Mouse (Mus musculus): ENCODE measurements around the gene Ndufv2.

The Ndufv2 gene

GRCm38 (mm10) chr17:66101380-66102330 is at the start of gene Ndufv2:
Gene Ndufv2, minus strand, starts transcription at chr17:66101559.
- peak; percentile 93 for DNase-seq

GRCm38 (mm10) chr17:66131212-66131611 is 29.9 kb upstream of the Ndufv2 start:
- no peak for DNase-seq

DNA sequence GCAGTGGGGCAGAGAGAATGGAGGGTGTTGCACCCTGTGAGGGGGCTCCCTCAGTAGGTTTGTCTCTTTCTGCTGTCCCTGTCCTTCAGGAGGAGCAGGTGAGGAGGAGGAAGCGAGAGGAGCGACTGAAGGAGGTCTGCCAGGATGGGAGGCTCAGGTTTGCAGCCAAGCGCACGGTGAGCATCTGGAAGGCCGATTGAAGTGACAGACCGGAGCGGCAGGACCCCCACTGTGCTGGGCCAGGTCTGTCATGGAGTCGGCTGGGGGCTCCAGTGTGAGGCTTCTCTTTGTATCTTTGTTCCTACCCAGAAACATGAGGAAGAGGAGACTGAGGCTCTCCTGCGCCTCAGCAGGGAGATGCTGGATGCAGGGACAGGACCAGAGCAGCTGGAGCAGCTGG is 29.0 kb upstream of the Ndufv2 start:
- no peak for DNase-seq

DNA sequence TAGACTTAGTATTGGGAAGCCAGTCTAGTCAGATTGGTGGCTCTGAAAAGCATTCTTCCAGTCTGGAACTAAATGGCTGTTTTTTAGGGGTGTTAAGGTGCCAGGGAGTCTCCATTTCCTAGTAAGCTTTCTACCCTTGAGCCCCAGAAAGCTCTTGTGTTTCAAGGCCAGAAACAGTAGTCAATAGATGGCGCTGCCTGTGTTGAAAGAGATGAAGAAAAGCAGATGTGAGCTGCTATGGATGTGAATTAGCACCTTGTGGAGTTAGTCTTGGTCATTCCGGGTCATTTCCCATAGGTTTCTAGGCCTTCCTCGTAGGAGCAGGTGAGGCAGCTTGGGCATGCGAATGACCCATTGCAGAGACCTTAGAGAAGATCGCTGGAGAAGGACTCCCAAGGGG is 23.9 kb upstream of the Ndufv2 start:
- DNase-seq = no peak

DNA sequence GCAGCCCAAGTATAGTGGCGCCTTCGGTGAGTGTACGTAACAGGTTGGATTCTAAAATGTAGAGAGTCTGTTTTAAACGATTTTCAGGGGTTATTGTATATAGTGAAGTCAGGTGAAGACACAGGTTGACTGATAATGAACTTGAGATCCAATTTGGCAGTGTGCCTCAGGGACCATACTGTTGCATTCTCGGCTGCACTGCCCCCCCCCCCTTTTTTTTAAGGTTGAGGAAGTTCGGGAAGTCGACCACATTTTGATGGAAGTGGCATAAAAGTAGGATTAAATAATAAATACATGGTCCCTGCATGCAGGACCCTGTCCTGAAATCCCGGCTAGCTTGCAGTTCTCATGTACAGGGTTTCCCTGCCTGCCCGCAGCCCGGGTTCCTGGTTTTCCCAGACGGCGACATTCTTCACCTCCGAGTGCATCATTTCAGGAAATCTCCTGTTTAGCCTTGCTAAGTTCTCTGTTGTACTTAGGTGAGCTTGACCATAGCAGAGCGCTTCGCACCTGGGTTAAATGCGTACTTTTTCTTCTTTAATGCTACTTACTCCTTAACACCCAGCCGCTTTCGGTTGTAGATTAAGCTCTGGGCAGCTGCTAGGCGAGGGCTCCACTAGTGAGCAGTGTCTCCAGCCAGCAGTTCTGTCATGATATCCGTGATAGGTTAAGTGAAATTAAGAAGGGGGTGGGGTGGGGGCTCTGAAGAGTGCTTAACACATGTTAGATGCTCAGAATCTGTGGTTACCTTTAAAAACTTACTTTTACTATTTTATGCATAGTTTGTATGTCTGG is 22.7 kb upstream of the Ndufv2 start:
- no peak for DNase-seq

DNA sequence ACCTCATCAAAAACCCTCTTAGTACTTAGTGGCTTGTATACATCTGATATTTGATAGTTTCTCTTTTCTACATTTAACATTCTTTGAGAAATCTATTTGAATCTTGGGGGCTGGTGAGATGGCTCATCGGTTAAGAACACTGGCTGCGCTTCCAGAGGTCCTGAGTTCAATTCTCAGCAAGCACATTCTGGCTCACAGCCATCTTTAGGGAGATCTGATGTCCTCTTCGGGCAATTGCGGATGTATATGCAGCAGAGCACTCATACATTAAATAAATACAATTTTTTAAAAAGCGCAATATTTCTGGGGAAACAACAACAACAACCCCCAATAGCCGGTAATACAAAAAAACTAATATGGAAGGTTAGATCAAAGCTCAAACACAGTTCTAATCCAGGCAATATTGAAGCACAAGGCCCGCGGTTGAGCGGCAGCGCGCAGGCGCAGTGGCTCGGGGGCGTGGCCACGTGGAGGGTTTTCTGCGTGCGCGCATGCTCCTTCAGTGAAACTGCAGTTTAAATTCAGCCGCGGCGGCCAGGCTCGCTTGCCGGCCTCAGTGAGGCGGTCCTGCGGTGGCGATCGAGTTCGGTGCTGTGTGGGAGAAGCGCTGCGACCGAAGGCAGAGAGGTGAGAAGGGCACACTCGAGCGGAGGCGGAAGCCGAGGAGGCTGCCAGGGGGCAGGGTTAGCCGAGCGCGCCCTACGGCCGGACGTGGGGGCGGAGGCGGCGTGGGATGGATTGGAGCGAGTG is 21.9 kb upstream of the Ndufv2 start, which contains the start of gene Ddx11:
Gene Ddx11, plus strand, starts transcription at position 455 of the 750 bp plus-strand sequence.
- peak; percentile 90 for DNase-seq

GRCm38 (mm10) chr17:66120701-66121100 is 19.3 kb upstream of the Ndufv2 start:
- DNase-seq = peak; percentile 57

GRCm38 (mm10) chr17:66118991-66119390 is 17.6 kb upstream of the Ndufv2 start:
- peak; percentile 60 for DNase-seq

- no peak for DNase-seq
These were observed 10.8 kb upstream of the Ndufv2 start for GRCm38 (mm10) chr17:66112166-66112565.

GRCm38 (mm10) chr17:66111402-66111959 is 10.1 kb upstream of the Ndufv2 start, which contains the start of gene Washc1:
Gene Washc1, plus strand, starts transcription at chr17:66111545.
- DNase-seq = peak; percentile 89

DNA sequence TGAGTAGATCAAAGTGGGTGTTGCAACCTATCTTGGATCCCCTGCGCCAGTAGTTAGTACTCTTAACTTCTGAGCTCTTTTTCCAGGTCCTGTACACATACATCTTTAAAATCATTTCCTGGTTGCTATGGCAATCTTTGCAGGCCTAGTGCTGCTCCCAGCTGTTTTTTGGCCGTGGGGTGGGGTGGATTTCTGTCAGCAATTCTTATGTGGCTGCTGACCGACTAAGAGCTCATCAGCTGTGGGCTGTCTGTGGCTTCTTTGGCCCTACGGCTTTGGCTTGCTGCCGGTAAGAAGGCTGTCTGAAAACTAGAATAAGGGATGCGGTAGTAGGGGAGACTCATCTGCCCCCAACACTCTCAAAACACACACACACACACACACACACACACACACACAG is 9.4 kb upstream of the Ndufv2 start:
- no peak for DNase-seq

DNA sequence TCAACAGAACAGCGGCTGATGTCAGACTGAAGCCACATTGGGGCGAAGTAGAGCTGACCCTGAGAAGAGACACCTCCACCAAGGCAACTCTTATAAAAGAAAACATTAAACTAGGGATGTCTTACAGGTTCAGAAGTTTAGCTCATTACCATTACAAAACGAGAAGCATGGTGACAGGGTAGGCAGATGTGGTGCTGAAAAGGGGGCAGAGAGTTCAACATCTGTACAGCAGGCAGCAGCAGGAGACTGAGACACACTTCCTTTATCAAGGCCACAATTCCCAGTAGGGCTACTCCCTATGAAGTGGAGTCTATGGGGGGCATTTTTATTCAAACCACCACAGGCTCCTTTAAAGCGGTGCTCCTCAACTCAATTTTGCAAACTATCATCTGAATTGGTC is 6.8 kb upstream of the Ndufv2 start:
- DNase-seq = no peak

DNA sequence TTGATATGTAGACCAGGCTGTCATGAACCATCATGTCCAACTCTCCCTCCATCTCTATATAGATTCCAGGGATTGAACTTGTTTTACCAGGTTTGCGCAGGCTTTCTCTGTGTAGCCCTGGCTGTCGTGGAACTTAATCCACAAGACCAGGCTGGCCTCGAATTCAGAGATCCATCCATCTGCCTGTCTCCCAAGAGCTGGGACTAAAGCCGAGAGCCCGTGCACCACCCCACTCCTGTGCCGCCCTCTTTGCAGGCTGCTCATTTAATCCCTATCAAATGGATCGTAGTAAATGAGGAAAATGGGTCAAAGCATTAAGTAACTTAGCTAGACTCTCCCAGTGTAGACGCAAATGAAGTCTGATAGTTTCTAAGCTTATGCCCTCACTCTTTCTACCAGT is 6.1 kb upstream of the Ndufv2 start:
- DNase-seq = no peak

DNA sequence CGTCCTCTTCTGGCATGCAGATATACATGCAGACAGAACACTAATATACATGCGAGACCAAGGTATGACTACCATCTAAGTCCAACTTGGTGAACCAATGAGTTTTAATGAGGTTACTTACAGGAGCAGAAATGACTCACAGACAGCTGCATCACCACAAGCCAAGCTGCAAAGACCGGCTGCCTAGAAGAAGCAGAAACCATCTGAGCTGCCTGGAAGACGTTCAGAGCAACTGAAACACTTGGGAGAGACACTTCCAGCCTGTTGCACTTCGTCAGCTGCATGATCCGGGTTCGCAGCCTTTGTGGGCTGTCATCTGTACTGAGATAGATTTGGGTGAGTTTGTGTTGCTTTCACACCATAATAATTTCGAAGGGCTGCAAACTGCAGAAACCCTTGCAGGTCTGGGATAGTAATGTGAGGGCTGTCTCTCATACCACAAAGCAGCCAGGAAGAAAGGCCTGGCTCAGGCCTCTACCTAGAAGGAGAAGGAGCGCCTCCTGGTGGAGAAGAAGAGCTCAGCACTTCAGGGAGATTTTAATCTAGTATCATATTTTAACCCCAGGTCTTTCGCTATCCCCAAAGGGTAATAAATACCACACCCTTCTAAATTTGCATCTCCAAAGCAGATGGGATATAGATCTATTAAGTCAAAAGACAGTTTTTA is 5.4 kb upstream of the Ndufv2 start:
- DNase-seq = peak; percentile 59

GRCm38 (mm10) chr17:66104076-66104475 is 2.7 kb upstream of the Ndufv2 start:
- no peak for DNase-seq

- DNase-seq = no peak
These were observed 586 bp downstream of the Ndufv2 start for GRCm38 (mm10) chr17:66100566-66101379.

DNA sequence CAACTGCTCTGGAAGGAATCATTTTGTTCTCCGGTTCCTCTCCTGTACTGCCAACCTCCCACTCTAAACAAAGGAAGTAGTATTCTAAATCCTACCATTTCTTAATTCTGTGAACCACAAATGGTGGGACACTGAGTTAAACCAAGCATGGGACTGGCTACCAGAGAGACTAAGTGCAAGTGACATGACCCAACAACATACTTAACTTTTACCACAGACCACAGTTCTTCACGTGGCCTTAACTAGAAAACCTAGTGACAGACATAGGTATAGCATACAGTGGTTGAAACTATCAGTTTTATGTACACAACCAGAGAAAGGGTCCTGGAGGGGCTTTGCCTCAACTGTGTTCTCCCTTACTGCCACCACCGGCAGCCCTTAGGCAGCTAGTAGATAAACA is 8.7 kb downstream of the Ndufv2 start:
- DNase-seq = no peak

- DNase-seq = no peak
These were observed 9.3 kb downstream of the Ndufv2 start for GRCm38 (mm10) chr17:66092065-66092464.

DNA sequence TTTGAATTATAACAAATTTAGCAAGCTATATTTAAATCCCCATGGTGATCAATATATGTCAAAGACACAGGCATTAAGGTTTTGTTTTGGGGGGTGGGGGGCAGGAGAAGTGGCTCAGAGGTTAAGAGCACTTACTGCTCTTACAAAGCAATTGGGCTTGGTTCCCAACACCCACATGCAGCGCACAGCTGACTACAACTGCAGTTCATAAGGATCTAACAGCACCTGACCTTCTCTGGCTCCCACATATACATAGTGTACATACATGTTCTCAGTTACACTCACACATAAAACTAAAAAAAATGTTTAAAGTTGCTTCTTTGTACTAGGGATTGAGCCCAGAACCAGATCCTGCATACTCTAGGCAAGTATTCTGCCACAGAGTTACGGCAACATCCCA is 10.0 kb downstream of the Ndufv2 start:
- DNase-seq = no peak

GRCm38 (mm10) chr17:66090251-66090650 is 11.1 kb downstream of the Ndufv2 start:
- no peak for DNase-seq

GRCm38 (mm10) chr17:66085038-66085437 is 16.3 kb downstream of the Ndufv2 start:
- no peak for DNase-seq
